Mouse (Mus musculus) mature B cell (primary cell): ENCODE measurements around the gene Safb.

Source experiments
- in situ Hi-C: fragments of 300-500 bp; cut with MboI; formaldehyde crosslinking; loops from 2 replicates; pipeline ENCODE4 v1.14.3; 2019

The Safb gene

GRCm38 (mm10) chr17:56560131-56560530, 24.5 kb upstream of the Safb start:
- in situ Hi-C loops: no loop called here

- in situ Hi-C loops: no loop called here
These were observed 22.8 kb upstream of the Safb start for GRCm38 (mm10) chr17:56561866-56562265.

GRCm38 (mm10) chr17:56566293-56566692, 18.3 kb upstream of the Safb start:
- in situ Hi-C loops: no loop called here

- in situ Hi-C loops: no loop called here
These were observed 17.7 kb upstream of the Safb start for GRCm38 (mm10) chr17:56566918-56567317.

GRCm38 (mm10) chr17:56567370-56567769, 17.3 kb upstream of the Safb start:
- in situ Hi-C loops: no loop called here

GRCm38 (mm10) chr17:56570287-56570686, 14.3 kb upstream of the Safb start:
- in situ Hi-C loops: no loop called here

GRCm38 (mm10) chr17:56572154-56572553, 12.5 kb upstream of the Safb start:
- in situ Hi-C loops: no loop called here

GRCm38 (mm10) chr17:56572939-56573338, 11.7 kb upstream of the Safb start:
- in situ Hi-C loops: no loop called here

- in situ Hi-C loops: no loop called here
These were observed 1.6 kb upstream of the Safb start for GRCm38 (mm10) chr17:56583071-56583470.

- in situ Hi-C loops: no loop called here
These were observed 891 bp upstream of the Safb start for GRCm38 (mm10) chr17:56583611-56584256.

- in situ Hi-C loops: no loop called here
These were observed 671 bp downstream of the Safb start for GRCm38 (mm10) chr17:56585171-56585821.

GRCm38 (mm10) chr17:56587773-56588172, 3.1 kb downstream of the Safb start:
- in situ Hi-C loops: no loop called here

GRCm38 (mm10) chr17:56588921-56589320, 4.3 kb downstream of the Safb start:
- in situ Hi-C loops: no loop called here

GRCm38 (mm10) chr17:56592553-56592952, 7.9 kb downstream of the Safb start:
- in situ Hi-C loops: no loop called here

GRCm38 (mm10) chr17:56593527-56594271, 9.1 kb downstream of the Safb start:
- in situ Hi-C loops: no loop called here

- in situ Hi-C loops: no loop called here
These were observed 18.8 kb downstream of the Safb start for GRCm38 (mm10) chr17:56603186-56604069.

GRCm38 (mm10) chr17:56604070-56604380, 19.4 kb downstream of the Safb start:
- in situ Hi-C loops: no loop called here

GRCm38 (mm10) chr17:56604422-56604821, 19.8 kb downstream of the Safb start:
- in situ Hi-C loops: no loop called here

GRCm38 (mm10) chr17:56605431-56605830, 20.8 kb downstream of the Safb start:
- in situ Hi-C loops: no loop called here

- in situ Hi-C loops: no loop called here
These were observed 23.0 kb downstream of the Safb start for GRCm38 (mm10) chr17:56607521-56608062.

GRCm38 (mm10) chr17:56608699-56609098, 24.1 kb downstream of the Safb start:
- in situ Hi-C loops: no loop called here
